Mouse (Mus musculus): ENCODE measurements around the gene Sec14l5. TPM values are rescaled to one million over a fixed set of nuclear protein-coding genes. Genes with fewer than 3 reads are reported as not detected.

Sec14l5 gene
- polyA plus RNA-seq, 1 experiment, result 2.4 TPM

DNA sequence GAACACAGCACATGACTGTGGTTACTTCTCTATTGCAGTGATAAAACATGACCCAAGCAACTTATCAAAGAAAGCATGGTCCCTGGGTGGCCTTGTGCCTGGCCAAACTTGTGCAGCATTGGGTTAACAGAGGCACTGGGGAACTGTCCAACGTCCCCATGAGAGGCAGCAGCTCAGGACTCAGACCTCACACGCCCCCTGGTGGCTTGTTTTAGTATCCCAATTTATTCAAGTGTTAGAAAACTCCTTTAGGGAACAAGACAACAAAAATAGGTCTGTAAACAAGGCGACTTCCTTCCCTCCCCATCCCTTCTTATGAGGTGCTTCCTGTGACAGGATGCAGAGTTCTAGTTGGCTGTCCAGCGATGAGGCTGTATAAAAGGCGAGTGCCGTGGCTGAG is 48.2 kb downstream of the Sec14l5 start:
- peak; percentile 91 for TF ChIP-seq CTCF (IDR thresholded peaks at IDR 0.05; ENCODE audit: low read depth, low read length)
- no peak for TF ChIP-seq EP300 (IDR thresholded peaks at IDR 0.05; ENCODE audit: insufficient read depth, low read depth, low read length)
- TF ChIP-seq POLR2A (IDR thresholded peaks at IDR 0.05; ENCODE audit: insufficient read depth, low read length), result no peak
- no peak overlapping the region for H3K9ac ChIP-seq (ENCODE audit: low read depth, poor library complexity, severe bottlenecking)
- H3K36me3 ChIP-seq (ENCODE audit: control insufficient read depth, insufficient read depth, low read length, poor library complexity, severe bottlenecking), result no peaks in the 10 kb centered on the region
- no peaks in the 10 kb centered on the region for H3K27me3 ChIP-seq (ENCODE audit: control insufficient read depth, insufficient read depth, low read length, poor library complexity, severe bottlenecking)
- no peak overlapping the region for H3K4me3 ChIP-seq (ENCODE audit: low read depth, low read length)
- no peaks in the 10 kb centered on the region for H3K4me1 ChIP-seq (ENCODE audit: control insufficient read depth, insufficient read depth, low read length)
- no peak overlapping the region for H3K27ac ChIP-seq (ENCODE audit: insufficient read depth, low read length)
- no peaks in the 10 kb centered on the region for H3K9me3 ChIP-seq (replicated peaks; ENCODE audit: control insufficient read depth, insufficient read depth, low read length, poor library complexity, severe bottlenecking)

DNA sequence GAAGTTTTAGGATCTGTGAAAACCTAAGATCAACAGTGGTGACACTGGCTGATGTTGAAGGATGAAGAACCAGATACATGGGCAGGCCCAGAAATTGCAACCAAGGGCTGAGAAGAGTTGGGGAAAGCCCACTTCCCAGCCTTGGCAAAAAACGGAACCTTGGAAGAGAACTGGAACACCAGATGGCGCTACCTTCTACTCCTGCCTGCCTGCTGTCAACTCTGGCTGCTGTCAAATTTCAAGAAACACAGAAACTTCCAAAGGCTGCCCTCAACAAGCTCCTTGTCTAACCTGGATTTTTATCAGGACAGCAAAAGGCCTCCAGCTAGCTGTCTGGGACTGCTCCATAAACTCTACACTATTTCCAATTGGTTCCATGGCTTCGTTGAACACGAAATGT is 55.8 kb downstream of the Sec14l5 start:
- Histone ChIP-seq H3K27me3 (ENCODE audit: control insufficient read depth, insufficient read depth, low read length, poor library complexity, severe bottlenecking) (no peaks in the 10 kb centered on the region), H3K4me1 (ENCODE audit: control insufficient read depth, insufficient read depth, low read length) (no peaks in the 10 kb centered on the region), H3K9ac (ENCODE audit: low read depth, poor library complexity, severe bottlenecking) (no peak overlapping the region), H3K4me3 (ENCODE audit: low read depth, low read length) (peak overlapping the region; percentile 91), H3K27ac (ENCODE audit: insufficient read depth, low read length) (no peak overlapping the region), H3K36me3 (ENCODE audit: control insufficient read depth, insufficient read depth, low read length, poor library complexity, severe bottlenecking) (no peaks in the 10 kb centered on the region), H3K9me3 (replicated peaks; ENCODE audit: control insufficient read depth, insufficient read depth, low read length, poor library complexity, severe bottlenecking) (no peaks in the 10 kb centered on the region)
- no peak for TF ChIP-seq EP300 (IDR thresholded peaks at IDR 0.05; ENCODE audit: insufficient read depth, low read depth, low read length)
- peak; percentile 73 for TF ChIP-seq CTCF (IDR thresholded peaks at IDR 0.05; ENCODE audit: low read depth, low read length)

DNA sequence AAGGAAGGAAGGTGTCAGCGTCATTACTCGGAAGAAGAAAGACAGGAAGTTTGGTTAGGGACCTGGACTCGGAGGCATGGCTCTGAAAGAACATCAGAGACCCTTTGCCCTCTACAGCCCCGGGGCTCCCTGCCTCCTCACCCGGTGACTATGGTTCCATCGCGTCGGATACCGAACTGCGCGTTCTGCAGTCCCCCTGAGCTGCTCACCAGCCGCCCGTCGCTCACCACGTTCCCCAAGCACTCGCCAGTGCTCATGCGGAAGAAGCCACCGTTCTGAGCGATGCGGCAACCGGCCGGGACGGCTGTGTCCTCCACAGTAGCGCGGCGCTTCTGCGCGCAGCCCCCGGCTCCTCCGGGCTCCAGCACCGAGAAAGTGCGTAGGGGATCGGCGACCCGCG is 56.3 kb downstream of the Sec14l5 start:
- Histone ChIP-seq H3K9ac (ENCODE audit: low read depth, poor library complexity, severe bottlenecking) (peak overlapping the region; percentile 49), H3K4me1 (ENCODE audit: control insufficient read depth, insufficient read depth, low read length) (no peaks in the 10 kb centered on the region), H3K4me3 (ENCODE audit: low read depth, low read length) (peak overlapping the region; percentile 91), H3K9me3 (replicated peaks; ENCODE audit: control insufficient read depth, insufficient read depth, low read length, poor library complexity, severe bottlenecking) (no peaks in the 10 kb centered on the region), H3K27ac (ENCODE audit: insufficient read depth, low read length) (no peak overlapping the region), H3K27me3 (ENCODE audit: control insufficient read depth, insufficient read depth, low read length, poor library complexity, severe bottlenecking) (no peaks in the 10 kb centered on the region), H3K36me3 (ENCODE audit: control insufficient read depth, insufficient read depth, low read length, poor library complexity, severe bottlenecking) (no peaks in the 10 kb centered on the region)
- TF ChIP-seq EP300 (IDR thresholded peaks at IDR 0.05; ENCODE audit: insufficient read depth, low read depth, low read length) (no peak), POLR2A (IDR thresholded peaks at IDR 0.05; ENCODE audit: insufficient read depth, low read length) (no peak), CTCF (IDR thresholded peaks at IDR 0.05; ENCODE audit: low read depth, low read length) (no peak)

DNA sequence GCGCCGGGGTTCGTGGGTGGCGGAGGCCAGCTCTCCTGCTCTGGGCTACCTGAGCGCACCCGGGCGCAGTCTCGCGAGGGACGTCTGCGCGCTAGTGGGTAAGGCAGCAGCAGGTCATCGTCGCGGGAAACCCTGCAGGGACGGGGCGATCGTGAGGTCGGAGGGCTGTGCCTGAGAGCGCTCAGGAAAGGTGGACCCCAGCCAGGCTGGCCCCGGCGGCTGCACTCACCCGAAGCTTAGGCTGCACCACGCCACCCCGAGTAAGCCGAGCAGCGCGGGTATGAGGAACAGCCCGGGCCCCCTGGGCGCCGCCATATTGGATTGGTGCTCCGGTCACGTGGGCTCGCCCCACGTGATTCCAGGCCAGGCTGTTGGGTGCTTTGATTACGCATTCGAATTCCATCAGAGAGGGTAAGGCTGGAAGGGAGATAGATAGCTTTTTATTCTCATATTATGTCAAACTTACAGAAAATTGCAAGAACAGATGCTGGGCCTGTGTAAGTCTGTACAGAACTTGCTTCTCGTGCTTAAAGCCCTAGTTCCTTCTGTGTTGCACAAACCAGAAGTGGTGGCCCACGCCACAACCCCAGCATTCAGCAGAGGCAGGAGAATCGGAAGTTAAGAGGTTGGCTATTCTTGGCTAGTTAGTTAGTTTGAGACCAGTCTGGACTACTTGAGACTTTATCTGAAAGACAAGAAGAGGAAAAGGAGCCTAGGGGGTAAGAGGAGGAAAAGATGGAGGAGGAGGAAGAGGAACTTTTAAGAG is 56.9 kb downstream of the Sec14l5 start, which contains the start of gene Nagpa:
Nagpa (minus strand) TSS at position 345 of the 766 bp plus-strand sequence.
- Histone ChIP-seq H3K27me3 (ENCODE audit: control insufficient read depth, insufficient read depth, low read length, poor library complexity, severe bottlenecking) (no peaks in the 10 kb centered on the region), H3K4me1 (ENCODE audit: control insufficient read depth, insufficient read depth, low read length) (no peaks in the 10 kb centered on the region), H3K9ac (ENCODE audit: low read depth, poor library complexity, severe bottlenecking) (peak within 1 kb of the TSS; percentile 49), H3K9me3 (replicated peaks; ENCODE audit: control insufficient read depth, insufficient read depth, low read length, poor library complexity, severe bottlenecking) (no peaks in the 10 kb centered on the region), H3K4me3 (ENCODE audit: low read depth, low read length) (peak within 1 kb of the TSS; percentile 91), H3K27ac (ENCODE audit: insufficient read depth, low read length) (no peak within 1 kb of the TSS), H3K36me3 (ENCODE audit: control insufficient read depth, insufficient read depth, low read length, poor library complexity, severe bottlenecking) (no peaks in the 10 kb centered on the region)
- no peak for TF ChIP-seq EP300 (IDR thresholded peaks at IDR 0.05; ENCODE audit: insufficient read depth, low read depth, low read length)
- no peak for TF ChIP-seq POLR2A (IDR thresholded peaks at IDR 0.05; ENCODE audit: insufficient read depth, low read length)
- no peak for TF ChIP-seq CTCF (IDR thresholded peaks at IDR 0.05; ENCODE audit: low read depth, low read length)

DNA sequence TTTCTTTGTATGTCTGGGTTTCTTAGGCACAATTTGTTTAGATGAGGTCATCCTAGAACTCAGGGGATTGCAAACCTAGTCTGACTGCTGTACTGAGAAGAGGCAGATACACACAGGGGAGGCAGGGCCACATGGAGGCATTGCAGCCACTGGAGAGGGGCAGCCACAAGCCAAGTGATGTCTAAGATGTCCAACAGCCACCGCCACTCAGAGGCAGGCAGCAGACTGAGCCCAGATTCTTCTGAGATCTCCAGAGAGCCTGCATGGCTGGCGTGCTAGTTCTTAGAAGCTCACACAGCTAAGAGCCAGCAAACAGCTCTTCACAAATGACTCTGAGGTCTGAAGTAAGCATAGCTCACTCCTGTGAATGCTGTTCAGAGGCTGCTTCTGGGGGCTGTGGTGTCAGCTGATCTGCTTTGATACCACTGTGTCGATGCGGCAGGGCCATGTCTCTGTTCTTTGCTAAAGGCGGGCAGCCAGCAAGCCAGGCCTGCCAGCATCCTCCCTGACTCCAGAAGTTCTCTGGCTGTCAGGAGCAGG is 58.6 kb downstream of the Sec14l5 start:
- Histone ChIP-seq H3K27me3 (ENCODE audit: control insufficient read depth, insufficient read depth, low read length, poor library complexity, severe bottlenecking) (no peaks in the 10 kb centered on the region), H3K27ac (ENCODE audit: insufficient read depth, low read length) (no peak overlapping the region), H3K4me3 (ENCODE audit: low read depth, low read length) (no peak overlapping the region), H3K36me3 (ENCODE audit: control insufficient read depth, insufficient read depth, low read length, poor library complexity, severe bottlenecking) (no peaks in the 10 kb centered on the region), H3K9ac (ENCODE audit: low read depth, poor library complexity, severe bottlenecking) (no peak overlapping the region), H3K4me1 (ENCODE audit: control insufficient read depth, insufficient read depth, low read length) (no peaks in the 10 kb centered on the region), H3K9me3 (replicated peaks; ENCODE audit: control insufficient read depth, insufficient read depth, low read length, poor library complexity, severe bottlenecking) (no peaks in the 10 kb centered on the region)
- no peak for TF ChIP-seq EP300 (IDR thresholded peaks at IDR 0.05; ENCODE audit: insufficient read depth, low read depth, low read length)
- TF ChIP-seq CTCF (IDR thresholded peaks at IDR 0.05; ENCODE audit: low read depth, low read length), result no peak
- no peak for TF ChIP-seq POLR2A (IDR thresholded peaks at IDR 0.05; ENCODE audit: insufficient read depth, low read length)

DNA sequence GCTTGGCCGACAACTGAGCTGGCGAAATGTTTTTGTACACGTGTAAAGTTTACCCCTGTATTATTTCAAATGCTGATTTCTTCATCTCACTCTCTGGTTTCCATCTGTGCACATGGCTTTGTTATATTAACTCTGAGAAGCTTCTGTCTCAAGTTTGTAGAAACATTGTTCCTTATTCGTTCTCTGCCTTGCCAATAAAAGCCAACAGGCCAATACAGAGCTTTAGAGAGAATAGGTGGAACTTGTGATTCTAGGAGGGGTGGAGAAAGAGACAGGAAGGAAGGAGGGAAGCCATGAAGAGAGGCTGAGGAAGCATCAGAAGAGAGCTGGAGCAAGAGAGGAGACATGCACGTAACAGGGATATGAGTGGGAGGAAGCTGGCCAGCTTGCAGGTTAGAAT is 59.1 kb downstream of the Sec14l5 start:
- no peaks in the 10 kb centered on the region for H3K9me3 ChIP-seq (replicated peaks; ENCODE audit: control insufficient read depth, insufficient read depth, low read length, poor library complexity, severe bottlenecking)
- H3K4me3 ChIP-seq (ENCODE audit: low read depth, low read length), result no peak overlapping the region
- H3K36me3 ChIP-seq (ENCODE audit: control insufficient read depth, insufficient read depth, low read length, poor library complexity, severe bottlenecking), result no peaks in the 10 kb centered on the region
- no peaks in the 10 kb centered on the region for H3K27me3 ChIP-seq (ENCODE audit: control insufficient read depth, insufficient read depth, low read length, poor library complexity, severe bottlenecking)
- H3K27ac ChIP-seq (ENCODE audit: insufficient read depth, low read length), result no peak overlapping the region
- no peak overlapping the region for H3K9ac ChIP-seq (ENCODE audit: low read depth, poor library complexity, severe bottlenecking)
- TF ChIP-seq EP300 (IDR thresholded peaks at IDR 0.05; ENCODE audit: insufficient read depth, low read depth, low read length), result no peak
- TF ChIP-seq CTCF (IDR thresholded peaks at IDR 0.05; ENCODE audit: low read depth, low read length), result no peak
- no peak for TF ChIP-seq POLR2A (IDR thresholded peaks at IDR 0.05; ENCODE audit: insufficient read depth, low read length)
- no peaks in the 10 kb centered on the region for H3K4me1 ChIP-seq (ENCODE audit: control insufficient read depth, insufficient read depth, low read length)

All from ES-Bruce4 (cell line).